Mouse (Mus musculus) T-cell, adult 2 months (primary cell): ENCODE measurements around the gene Casc3.
A peak's percentile ranks its signal among the peaks of the same experiment; 100 is the strongest.
"Not testable (repeated sequence)": the region's sequence is repeated elsewhere in the genome, so short reads cannot be mapped to it uniquely, and the experiment has no call there.

Source experiments
- DNase-seq: peaks from one replicate; pipeline ENCODE4 v3.0.0; 2022; ENCODE audit warnings: low spot score

Gene Casc3

DNA sequence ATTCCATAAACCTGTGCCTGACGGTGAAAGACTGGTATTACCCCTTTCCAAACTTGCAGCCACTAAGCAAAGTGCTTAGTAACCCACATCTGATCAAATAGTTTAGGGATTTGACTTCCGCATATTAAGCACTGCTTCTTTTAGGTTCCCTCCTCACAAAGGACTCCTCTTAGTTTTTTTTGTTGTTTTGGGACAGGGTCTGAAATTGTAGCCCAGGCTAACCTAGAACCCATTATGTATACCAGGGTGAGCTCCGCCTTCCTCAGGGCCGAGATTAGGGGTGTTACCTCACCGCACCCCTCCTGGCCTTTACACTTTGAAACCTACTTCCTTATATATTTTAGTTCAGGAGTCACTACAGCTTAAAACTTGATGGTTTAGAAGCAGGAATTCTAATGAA, 14.9 kb upstream of the Casc3 start:
- no peak for DNase-seq

DNA sequence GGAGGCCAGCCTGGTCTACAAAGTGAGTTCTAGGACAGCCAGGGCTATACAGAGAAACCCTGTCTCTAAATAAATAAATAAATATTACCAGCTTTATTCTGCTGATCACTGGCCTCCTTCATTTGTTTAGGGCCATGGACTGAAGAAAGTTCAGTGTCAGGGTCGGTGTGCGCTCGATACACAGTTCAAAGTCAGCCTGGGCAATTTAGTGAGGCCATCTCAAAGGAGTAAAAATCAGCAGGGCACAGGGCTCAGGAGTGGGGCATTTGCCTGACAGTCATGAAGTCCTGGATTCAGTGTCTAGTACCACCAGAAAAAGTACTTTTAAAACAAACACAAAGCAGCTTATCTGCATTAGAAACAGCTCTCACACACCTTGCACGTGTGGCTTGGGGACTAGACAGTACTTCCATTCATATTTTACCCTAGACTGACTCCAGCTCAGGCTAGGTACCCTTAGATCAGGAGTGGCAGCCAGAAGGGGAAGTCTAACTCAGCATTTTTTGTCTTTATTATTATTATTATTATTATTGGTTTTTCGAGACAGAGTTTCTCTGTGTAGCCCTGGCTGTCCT, 14.0 kb upstream of the Casc3 start:
- DNase-seq: no peak

DNA sequence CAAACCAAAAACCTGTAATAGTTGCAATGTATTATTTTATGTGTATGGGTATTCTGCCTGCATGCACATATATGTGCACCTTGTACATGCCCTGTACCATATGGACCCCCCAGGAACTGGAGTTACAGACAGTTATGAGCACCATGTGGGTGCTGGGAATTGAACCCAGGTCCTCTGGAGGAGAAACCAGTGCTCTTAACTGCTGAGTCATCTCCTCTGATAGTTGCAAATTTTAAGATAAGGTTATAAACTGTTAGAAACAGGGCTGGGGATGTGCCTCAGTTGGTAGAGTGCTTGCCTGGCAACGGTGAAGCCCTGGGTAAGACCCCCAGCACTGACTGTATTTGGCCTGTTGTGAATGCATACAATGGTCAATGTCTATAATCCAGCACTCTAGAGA, 13.3 kb upstream of the Casc3 start:
- no peak for DNase-seq

DNA sequence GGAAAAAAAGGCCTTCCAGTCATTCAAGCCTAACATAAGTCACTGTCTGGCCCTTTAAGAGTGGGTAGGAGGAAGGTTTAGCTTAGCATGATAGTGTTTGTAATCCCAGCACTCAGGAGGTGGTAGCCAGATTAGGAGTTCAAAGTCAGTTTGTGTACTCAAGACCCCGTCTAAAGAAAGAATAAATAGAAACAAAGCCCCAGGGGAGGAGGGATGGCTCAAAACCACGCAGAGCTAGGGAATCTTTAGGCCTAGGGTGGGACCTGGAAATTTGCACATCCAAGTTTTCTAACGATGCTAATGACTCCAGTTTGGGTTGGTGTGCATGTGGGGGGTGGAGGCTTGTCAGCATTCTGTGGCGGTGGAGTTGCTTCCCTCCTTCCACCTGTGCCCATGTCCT, 12.6 kb upstream of the Casc3 start:
- DNase-seq: no peak

DNA sequence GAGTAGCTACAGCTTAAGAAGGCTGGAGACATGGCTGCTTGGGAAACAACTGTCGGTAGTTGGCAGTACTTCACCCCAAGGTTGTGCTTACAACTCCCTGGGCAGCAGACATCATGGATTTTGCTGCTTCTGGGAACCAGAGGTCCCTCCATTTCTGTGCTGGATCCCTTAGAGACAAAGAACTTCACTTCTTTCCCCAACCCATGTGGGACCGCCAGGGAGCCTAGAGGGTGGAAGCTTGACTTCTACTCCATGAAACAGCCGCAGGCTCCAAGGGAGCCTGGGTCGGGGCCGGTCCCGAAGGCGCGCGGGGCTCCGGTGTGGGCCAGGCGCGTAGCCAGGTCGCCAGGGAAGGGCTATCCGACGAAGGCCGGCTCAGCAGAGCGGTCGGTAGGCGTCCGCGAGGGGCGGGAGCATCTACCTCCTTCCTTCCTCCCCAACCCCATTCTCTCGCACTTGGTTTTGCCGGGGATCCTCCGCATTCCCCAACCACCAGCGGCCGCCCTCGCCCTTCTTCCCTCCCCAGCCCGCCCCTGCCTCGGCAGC, 10.2 kb upstream of the Casc3 start:
- DNase-seq: peak; percentile 53

DNA sequence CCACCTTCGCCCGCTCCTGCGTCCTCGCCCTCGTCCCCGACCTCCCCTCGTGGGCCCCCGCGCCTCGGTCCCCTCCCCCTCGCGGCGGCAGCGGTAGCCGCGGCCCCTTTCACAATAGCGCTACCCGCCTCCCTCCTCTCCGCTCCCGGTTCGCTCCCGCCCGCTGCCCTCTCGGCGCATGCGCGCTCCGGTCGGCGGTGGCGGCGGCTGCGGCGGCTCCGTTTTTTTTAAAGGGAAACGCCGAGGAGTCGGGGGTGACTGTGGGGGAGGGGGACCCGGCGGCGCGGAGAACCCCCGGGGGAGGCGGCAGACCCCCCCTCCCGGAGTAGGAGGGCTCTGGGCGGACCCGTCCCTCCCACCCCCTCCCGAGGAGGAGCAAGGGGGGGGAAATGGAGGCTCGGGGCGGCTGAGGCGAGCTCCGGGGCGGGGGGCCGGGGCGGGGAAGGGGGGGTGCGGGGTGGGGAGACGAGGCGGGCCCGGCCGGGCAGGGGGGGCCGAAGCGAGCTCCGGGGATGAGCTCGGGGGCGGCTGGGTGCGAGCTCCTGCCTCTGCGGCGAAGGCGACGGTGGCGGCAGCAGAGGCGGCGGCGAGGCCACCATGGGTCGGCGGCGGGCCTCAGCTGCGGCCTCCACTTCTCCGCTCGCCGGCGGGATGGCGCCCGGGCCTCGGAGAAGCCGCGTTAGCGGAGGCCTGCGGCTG, 9.5 kb upstream of the Casc3 start, which contains the start of gene Msl1:
TSS of gene Msl1 (plus strand) at position 502 of the 699 bp plus-strand sequence.
- DNase-seq: peak; percentile 75

DNA sequence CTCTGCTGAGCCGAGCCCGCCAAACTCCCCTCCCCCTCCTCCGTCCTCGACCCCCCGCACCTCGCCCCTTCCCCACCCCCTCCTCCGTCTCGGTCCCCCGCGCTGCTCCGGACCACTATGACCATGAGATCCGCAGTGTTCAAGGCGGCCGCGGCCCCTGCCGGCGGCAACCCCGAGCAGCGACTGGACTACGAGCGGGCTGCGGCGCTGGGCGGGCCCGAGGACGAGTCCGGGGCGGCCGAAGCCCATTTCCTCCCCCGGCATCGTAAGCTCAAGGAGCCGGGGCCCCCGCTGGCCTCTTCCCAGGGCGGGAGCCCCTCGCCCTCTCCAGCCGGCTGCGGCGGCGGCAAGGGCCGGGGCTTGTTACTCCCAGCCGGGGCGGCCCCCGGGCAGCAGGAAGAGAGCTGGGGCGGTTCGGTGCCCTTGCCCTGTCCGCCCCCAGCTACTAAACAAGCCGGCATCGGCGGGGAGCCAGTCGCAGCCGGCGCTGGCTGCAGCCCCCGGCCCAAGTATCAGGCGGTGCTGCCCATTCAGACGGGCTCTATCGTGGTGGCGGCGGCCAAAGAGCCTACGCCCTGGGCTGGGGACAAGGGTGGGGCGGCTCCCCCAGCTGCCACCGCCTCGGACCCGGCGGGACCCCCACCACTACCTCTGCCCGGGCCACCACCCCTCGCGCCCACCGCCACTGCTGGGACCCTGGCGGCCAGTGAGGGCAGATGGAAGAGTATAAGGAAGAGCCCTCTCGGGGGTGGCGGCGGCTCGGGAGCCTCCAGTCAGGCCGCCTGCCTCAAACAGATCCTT, 8.8 kb upstream of the Casc3 start:
- DNase-seq: no peak

DNA sequence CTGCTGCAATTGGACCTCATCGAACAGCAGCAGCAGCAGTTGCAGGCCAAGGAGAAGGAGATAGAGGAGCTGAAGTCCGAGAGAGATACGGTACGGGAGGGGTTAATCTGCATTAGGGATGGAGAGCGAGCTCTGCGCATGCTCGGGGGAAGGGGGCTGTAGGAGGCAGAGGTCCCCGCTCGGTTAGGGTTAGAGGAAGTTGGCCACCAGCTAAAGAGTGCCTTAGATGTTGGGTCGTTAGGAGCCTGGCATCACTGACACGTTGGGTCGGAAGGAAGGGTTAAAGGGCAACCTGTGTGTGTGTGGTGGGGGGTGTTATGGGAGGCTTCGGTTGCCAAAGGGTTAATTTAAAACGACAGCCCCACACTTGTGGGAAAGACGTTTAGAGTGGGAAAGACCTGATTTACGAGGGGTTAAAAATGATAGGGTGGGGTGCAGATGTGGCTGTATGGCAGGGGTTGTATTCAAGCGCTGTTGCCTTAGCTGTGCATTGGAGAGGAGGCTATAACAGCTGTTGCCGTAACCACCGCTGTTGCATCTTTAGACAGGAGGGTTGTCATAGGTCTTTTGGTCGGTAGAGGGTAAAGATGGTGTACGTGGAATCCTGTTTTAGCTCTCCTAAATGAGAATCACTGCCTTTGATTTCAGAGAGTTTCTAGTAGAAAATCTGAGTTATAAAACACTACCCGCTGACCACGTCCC, 8.0 kb upstream of the Casc3 start:
- DNase-seq: peak; percentile 61

DNA sequence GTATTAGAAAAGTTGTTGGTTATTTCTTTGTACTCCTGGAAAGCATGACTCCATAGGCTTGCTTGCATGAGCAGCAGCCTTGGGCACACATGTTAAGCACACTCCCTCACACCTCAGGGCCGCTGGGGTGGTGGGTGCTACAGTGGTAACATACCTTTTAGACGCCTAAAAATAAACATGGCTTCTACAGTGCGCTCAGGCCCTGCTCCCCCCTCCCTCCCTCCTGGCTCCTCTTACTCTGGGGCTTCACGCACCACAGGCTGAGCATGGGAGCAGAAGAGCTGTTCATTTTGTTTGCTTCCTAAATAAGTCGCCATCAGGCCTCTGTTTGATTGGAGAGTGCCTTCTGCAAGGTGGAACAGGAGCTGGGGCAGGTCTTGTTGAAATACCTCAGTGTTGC, 7.4 kb upstream of the Casc3 start:
- no peak for DNase-seq

DNA sequence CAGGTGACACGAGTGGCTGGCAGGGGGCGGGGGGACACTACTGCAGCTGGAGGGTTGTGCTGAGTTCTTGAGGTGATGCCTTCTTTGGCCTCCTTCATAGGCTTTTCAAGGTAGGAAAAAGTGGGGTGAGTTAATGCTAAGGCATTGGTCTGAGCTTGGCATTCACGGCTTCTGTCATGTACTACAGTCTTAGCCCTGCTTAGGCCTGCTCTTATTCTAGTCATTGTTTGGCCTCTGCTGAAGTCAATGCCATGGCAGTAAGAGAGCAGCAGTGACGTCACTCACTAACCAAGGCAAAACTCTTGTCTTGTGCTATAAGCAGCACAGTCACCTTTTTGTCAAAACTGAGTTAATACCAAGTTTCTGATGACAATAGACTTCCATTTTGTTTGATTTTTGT, 6.8 kb upstream of the Casc3 start:
- no peak for DNase-seq

DNA sequence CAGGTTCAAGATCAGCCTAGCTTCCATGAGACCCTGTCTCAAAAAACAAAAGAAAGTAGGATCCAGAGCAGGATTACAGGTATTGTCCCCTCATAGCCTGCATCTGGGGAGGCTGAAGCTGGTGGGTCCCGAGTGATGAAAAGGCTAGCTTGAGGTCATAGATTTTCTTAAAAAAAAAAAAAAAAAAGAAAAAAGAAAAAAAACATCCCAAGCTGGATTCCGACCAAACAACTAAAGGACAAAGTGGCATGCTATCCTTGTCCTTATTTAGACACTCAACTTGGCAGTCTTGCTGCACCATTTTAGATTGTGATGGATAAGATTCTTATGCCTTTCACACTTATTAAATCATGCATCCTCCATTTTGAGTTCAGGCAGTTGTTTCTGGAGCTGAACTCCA, 3.7 kb downstream of the Casc3 start:
- DNase-seq: no peak

DNA sequence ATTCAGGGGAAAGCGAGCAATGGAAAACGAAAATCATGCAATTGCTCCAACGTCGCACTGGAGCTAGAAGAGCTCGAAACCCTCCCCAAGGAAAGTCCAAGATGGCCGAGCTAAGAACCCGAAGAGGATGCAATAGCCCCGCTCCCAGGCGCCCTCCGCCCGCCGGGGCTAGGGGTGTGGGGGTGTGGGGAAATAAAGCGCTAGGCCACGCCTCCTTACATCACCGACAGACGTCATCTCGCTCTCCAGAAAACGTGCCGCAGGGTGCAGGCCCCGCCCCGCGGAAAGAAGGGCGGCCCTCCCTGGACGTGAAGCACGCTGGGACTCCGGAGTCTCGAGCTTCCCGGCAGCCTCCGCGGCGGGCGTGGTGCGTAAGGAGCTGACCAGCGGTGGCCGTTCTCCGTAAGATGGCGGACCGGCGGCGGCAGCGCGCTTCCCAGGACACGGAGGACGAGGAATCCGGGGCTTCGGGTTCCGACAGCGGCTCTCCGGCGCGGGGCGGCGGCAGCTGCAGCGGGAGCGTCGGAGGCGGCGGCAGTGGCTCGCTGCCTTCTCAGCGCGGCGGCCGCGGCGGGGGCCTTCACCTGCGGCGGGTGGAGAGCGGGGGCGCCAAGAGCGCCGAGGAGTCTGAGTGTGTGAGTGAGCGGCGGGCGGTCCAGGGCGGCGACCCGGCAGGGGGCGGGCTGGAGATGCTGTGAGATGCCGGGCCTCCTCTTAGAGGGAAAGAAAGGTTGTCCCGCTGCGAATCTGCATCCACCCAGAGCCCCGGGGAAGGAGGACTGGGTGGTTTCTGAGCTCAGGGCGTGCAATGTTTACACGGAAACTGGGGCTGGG, 5.0 kb downstream of the Casc3 start:
- DNase-seq: peak; percentile 99

DNA sequence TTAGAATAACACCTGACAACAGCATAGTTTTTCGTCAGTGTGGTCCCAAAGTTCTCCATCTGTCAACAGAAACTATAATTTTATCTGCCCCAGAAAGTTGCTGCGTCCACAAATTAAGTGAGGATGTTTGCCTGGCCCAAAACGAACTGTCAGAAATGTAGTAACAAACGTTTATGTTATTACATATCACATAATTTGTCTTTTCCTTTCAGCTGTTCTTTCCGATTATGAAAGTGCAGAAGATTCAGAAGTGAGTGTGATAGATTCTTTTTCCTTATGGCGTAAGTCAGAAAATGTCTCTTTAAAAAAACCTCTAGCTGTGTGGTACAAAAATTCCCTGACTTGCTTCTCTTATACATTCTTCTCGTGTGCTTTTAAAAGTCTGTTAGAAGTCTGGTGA, 6.0 kb downstream of the Casc3 start:
- DNase-seq: no peak

DNA sequence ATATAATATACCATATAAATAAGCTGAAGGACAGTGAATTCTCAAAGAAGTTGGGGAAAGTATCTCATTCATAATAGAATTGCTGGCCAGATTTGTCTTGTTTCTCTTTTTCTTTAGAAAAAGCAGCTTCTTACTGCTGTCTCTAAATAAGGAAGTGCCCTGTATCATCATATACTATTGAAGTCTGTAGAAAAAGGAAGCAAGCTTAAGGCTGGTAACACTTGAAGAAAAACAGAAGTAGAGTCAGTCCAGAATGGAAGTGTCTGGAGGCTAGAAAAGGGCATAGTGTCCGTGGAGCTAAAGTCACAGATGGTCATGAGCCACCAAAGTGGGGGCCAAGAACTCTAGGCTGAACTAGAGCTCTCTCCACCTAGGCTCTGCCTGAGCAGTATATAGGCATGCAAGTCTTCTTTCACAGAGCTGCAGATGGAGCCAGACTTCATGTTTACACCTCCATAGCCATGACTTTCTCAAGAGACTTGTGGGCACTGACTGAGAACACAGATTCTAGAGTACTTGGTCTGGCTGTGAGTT, 12.1 kb downstream of the Casc3 start:
- no peak for DNase-seq

DNA sequence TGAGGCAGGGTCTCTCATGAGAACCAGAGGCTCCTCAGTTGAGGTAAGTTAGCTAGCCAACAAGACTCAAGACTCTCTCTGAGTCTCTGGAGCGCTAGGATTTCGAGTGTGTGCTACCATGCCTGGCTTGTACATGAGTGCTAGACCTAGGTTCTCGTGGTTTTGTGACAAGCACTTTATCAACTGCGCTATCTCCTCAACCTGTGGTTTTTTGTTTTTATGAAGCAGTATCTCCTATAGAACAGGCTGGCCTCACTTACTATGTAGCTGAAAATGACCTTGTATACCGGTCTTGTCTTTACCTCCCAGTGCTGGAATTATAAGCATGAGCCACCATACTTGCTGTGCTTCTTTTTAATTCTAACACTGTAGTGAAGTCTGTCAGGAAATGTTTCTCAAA, 16.3 kb downstream of the Casc3 start:
- no peak for DNase-seq

DNA sequence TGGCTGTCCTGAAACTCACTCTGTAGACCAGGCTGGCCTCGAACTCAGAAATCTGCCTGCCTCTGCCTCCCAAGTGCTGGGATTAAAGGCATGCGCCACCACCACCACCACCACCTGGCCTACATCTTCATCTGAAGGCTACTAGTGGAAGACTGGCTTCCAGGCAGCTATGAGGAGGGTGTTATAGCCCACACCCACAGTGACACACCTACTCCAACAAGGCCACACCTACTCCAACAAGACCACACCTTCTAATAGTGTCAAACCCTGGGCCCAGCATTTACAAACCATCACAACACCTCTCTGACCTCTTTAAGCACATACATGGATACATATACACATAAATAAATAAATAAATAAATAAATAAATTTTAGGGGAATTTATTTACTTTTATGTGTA, 21.4 kb downstream of the Casc3 start:
- not testable (repeated sequence) for DNase-seq

DNA sequence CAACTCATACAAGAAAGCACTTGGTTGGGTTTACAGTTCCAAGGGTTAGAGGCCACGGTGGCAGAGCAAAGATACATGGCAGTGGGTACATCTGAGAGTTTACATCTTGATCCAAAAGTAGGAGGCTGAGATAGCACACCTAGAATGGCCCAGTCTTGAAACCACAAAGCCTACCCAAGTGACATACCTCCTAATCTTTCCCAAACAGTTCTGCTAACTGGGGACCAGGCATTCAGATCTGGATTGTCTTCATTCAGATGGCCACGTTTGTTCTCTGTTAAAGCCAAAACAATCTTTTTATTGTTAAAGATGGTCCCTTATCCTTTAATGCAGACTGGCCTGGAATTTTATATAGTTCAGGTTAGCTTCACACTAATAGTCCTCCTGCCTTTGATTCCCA, 23.2 kb downstream of the Casc3 start:
- DNase-seq: no peak

DNA sequence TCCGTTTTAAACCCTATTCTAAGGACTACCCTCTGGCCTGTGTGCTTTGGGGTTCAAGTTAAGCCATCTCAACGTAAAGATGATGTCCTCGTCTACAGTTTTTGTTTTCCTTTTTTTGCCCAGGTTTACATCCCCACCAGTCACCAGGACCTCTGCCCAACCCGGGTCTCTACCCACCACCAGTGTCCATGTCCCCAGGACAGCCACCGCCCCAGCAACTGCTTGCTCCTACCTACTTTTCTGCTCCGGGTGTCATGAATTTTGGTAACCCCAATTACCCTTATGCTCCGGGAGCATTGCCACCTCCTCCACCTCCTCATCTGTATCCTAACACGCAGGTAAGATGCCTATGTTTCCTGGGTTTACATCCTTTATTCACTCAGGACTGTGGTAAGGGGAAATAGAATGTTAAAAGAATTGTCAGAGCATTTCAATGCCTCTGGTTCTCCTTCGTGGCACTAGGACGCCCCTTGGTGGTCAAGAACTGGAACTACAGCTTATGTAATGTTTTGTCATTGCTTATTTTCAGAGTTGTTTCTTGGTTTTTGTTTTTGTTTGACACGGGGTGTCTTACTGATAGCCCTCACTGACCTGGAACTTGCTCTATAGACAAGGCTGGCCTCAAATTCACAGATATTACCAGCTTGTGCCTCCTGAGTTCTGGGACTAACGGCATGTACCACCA, 24.5 kb downstream of the Casc3 start:
- peak; percentile 62 for DNase-seq

DNA sequence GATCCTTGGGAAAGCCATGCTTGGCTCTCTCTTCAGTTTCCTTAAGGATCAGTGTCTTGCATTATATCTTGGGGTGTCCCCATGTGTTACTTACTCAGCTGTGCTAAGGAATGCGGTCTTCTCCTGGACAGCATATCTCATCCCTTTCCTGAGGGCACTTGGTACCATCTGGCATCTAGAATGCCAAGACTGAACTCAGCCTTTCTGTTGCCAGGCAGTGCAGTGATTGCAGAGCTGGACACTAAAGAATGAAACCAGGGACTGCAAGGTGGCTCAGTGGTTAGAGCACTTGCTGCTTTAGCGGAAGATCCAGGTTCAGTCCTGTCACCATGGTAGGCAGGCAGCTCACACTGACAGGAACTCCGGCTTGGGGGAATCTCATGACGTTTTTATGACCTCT, 25.2 kb downstream of the Casc3 start:
- no peak for DNase-seq

DNA sequence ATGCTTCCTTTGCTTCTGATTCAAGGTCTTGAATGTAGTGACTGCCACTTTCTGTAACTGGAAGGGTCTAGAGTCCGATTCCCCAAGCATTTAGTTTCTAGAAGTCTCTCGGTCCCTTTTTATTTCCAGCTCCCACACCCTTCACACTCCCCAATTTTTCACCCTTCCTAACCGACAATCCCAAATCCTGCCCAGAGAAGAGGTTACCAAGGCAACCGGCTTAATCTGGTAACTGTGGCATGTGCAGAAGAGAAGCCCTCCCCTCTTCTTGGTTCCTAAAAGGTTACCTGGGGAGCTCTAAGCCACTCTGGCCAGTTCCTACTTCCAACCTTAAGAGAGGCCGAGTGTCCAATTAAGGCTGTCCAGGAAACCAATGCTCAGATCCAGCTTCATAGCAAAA, 30.6 kb downstream of the Casc3 start:
- DNase-seq: no peak

DNA sequence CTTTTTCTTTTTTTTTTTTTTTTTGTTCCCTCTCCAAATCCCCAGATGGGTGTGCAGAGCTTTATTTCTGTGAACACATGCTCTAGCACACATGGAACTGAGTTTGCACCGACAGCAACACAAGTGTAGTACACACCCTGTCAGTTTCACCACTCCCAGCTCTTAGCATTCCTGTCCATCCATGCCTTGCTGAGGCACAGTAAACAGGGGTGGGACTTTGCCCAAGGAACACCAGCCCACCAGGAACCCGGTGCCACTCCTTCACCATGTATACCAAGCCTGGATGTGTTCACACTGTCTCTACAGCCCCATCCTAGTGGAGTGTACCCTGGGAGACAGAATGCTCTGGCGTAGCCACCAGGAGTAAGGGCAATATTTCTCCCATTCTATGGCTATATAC, 31.0 kb downstream of the Casc3 start:
- DNase-seq: no peak
